Mouse (Mus musculus) embryonic stem cell, embryonic (primary cell): Measurements from ENCODE around the gene Inka1.

Experiments used
- CTCF ChIA-PET, 4 experiments: fragments of 300-600 bp in 2 of 4; fragments of 350-600 bp in 2 of 4; sonication (Branson Sonifier 250); formaldehyde crosslinking; loops; one replicate each; lab custom pipeline; 2022; ENCODE audit warnings: inconsistent platforms in 2 of 4; lab: Charles Lee
- POLR2A ChIA-PET, 4 experiments: fragments of 300-600 bp in 2 of 4; fragments of 350-600 bp in 2 of 4; sonication (Branson Sonifier 250); formaldehyde crosslinking; loops; one replicate each; lab custom pipeline; 2022; ENCODE audit warnings: antibody characterized with exemption in 4 of 4, inconsistent platforms in 1 of 4; lab: Charles Lee

Inka1 gene

GRCm38 (mm10) chr9:107974491-107975171 is 11.0 kb downstream of the Inka1 start:
- POLR2A ChIA-PET, result interaction anchor here in 3 of 4 experiments (0.7 to 2.5 kb wide), 8 partner anchors 10 to 103 kb away, joined by 3 to 18 read pairs (median 4); partner anchors contain the start of genes Inka1 (in 2 of the 3) and Ip6k1 (in 1 of the 3)
- CTCF ChIA-PET, result interaction anchor here in 2 of 4 experiments (0.6 to 1.5 kb wide), 3 partner anchors 11 to 330 kb away, joined by 3 to 6 read pairs (median 3); partner anchors contain the start of gene Inka1 (in 1 of the 2)

GRCm38 (mm10) chr9:107971690-107972541 is 13.8 kb downstream of the Inka1 start:
- ChIA-PET CTCF (interaction anchor here (0.5 to 4.2 kb wide), 25 partner anchors 8 to 262 kb away, joined by 3 to 27 read pairs (median 4); partner anchors contain the start of genes Amigo3 (in 2 of the 4) and Inka1 (in 1 of the 4)), POLR2A (interaction anchor here (0.5 to 4.9 kb wide), 41 partner anchors 8 to 169 kb away, joined by 3 to 38 read pairs (median 5); partner anchors contain the start of genes Amigo3 (in 3 of the 4), Inka1 (in 3 of the 4), Ip6k1 (in 3 of the 4) and Gm20661 (in 2 of the 4))

- POLR2A ChIA-PET, result interaction anchor here in 3 of 4 experiments (0.8 to 4.9 kb wide), 16 partner anchors 9 to 114 kb away, joined by 3 to 38 read pairs (median 7); partner anchors contain the start of genes Inka1 (in 3 of the 3), Ip6k1 (in 2 of the 3), Cdhr4 (in 1 of the 3) and Gm20661 (in 1 of the 3)
Observed at GRCm38 (mm10) chr9:107970311-107970710, 15.4 kb downstream of the Inka1 start.

GRCm38 (mm10) chr9:107968531-107968930 is 17.1 kb downstream of the Inka1 start:
- ChIA-PET CTCF (interaction anchor here in 2 of 4 experiments (0.6 to 1.1 kb wide), 2 partner anchors 14 to 99 kb away, joined by 3 to 4 read pairs; partner anchors contain the start of gene Gm20661 (in 1 of the 2)), POLR2A (interaction anchor here in 2 of 4 experiments (1.0 to 2.1 kb wide), 5 partner anchors 13 to 38 kb away, joined by 3 to 9 read pairs (median 6); partner anchors contain the start of genes Ip6k1 (in 2 of the 2) and Inka1 (in 1 of the 2))

More at GRCm38 (mm10) chr9:107970311-107970710, 15.4 kb downstream of the Inka1 start:
- CTCF ChIA-PET, result interaction anchor here in 3 of 4 experiments (0.6 to 4.2 kb wide), 7 partner anchors 9 to 411 kb away, joined by 3 to 27 read pairs (median 6); partner anchors contain the start of genes Amigo3 (in 1 of the 3) and Inka1 (in 1 of the 3)

GRCm38 (mm10) chr9:107967437-107967836 is 18.2 kb downstream of the Inka1 start:
- ChIA-PET CTCF (interaction anchor here in 3 of 4 experiments (0.8 to 1.1 kb wide), 3 partner anchors 18 to 100 kb away, joined by 3 to 4 read pairs (median 3); partner anchors contain the start of gene Inka1 (in 1 of the 3)), POLR2A (interaction anchor here in 2 of 4 experiments (0.8 to 2.1 kb wide), 5 partner anchors 10 to 86 kb away, joined by 3 to 9 read pairs (median 6); partner anchors contain the start of genes Ip6k1 (in 2 of the 2) and Amigo3 (in 1 of the 2))

- ChIA-PET CTCF (interaction anchor here in 3 of 4 experiments (0.9 to 1.3 kb wide), 3 partner anchors 19 to 44 kb away, joined by 3 read pairs; partner anchors contain the start of gene Inka1 (in 2 of the 3)), POLR2A (interaction anchor here in 2 of 4 experiments (0.8 to 2.1 kb wide), 6 partner anchors 9 to 87 kb away, joined by 3 to 6 read pairs (median 3); partner anchors contain the start of genes Amigo3 (in 1 of the 2) and Ip6k1 (in 1 of the 2))
Observed at GRCm38 (mm10) chr9:107966676-107967075, 19.0 kb downstream of the Inka1 start.

GRCm38 (mm10) chr9:107964681-107965080 is 21.0 kb downstream of the Inka1 start:
- ChIA-PET POLR2A (interaction anchor here in 3 of 4 experiments (0.6 to 4.7 kb wide), 11 partner anchors 13 to 131 kb away, joined by 3 to 46 read pairs (median 4); partner anchors contain the start of genes Inka1 (in 3 of the 3), Amigo3 (in 2 of the 3), Gmppb (in 1 of the 3) and Traip (in 1 of the 3)), CTCF (interaction anchor here in 3 of 4 experiments (1.2 to 5.3 kb wide), 9 partner anchors 21 to 246 kb away, joined by 4 to 88 read pairs (median 7); partner anchors contain the start of genes Inka1 (in 1 of the 3) and Mst1r (in 1 of the 3))

- POLR2A ChIA-PET, result interaction anchor here in 3 of 4 experiments (0.6 to 5.6 kb wide), 21 partner anchors 8 to 681 kb away, joined by 3 to 46 read pairs (median 4); partner anchors contain the start of genes Amigo3 (in 2 of the 3), Inka1 (in 2 of the 3), Traip (in 2 of the 3) and Gm20661 (in 1 of the 3)
- CTCF ChIA-PET, result interaction anchor here (0.5 to 5.3 kb wide), 50 partner anchors 8 to 1149 kb away, joined by 3 to 88 read pairs (median 4); partner anchors contain the start of genes Inka1 (in 4 of the 4), Amigo3 (in 2 of the 4), Cdhr4 (in 1 of the 4) and Gm20661 (in 1 of the 4)
Observed at GRCm38 (mm10) chr9:107963700-107964099, 22.0 kb downstream of the Inka1 start.

GRCm38 (mm10) chr9:107962916-107963315 is 22.8 kb downstream of the Inka1 start:
- CTCF ChIA-PET, result interaction anchor here (0.6 to 5.3 kb wide), 18 partner anchors 9 to 166 kb away, joined by 3 to 88 read pairs (median 7); partner anchors contain the start of genes Amigo3 (in 1 of the 4), Inka1 (in 1 of the 4) and Mst1r (in 1 of the 4)
- POLR2A ChIA-PET, result interaction anchor here (0.6 to 5.6 kb wide), 20 partner anchors 9 to 117 kb away, joined by 3 to 46 read pairs (median 6); partner anchors contain the start of genes Amigo3 (in 2 of the 4), Inka1 (in 2 of the 4), Ip6k1 (in 2 of the 4) and Mst1r (in 1 of the 4)

GRCm38 (mm10) chr9:107961881-107962280 is 23.8 kb downstream of the Inka1 start:
- CTCF ChIA-PET, result interaction anchor here (0.5 to 5.3 kb wide), 79 partner anchors 8 to 1072 kb away, joined by 3 to 88 read pairs (median 4); partner anchors contain the start of genes Amigo3 (in 3 of the 4), Mst1r (in 3 of the 4), Traip (in 3 of the 4) and Gm20661 (in 2 of the 4)

GRCm38 (mm10) chr9:107961351-107961762 is 24.3 kb downstream of the Inka1 start:
- POLR2A ChIA-PET, result interaction anchor here in 3 of 4 experiments (0.6 to 5.6 kb wide), 56 partner anchors 10 to 384 kb away, joined by 3 to 46 read pairs (median 4); partner anchors contain the start of genes Inka1 (in 3 of the 3), Ip6k1 (in 3 of the 3), Amigo3 (in 2 of the 3) and Camkv (in 2 of the 3)
- CTCF ChIA-PET, result interaction anchor here (0.5 to 5.3 kb wide), 79 partner anchors 9 to 1072 kb away, joined by 3 to 88 read pairs (median 4); partner anchors contain the start of genes Amigo3 (in 3 of the 4), Inka1 (in 3 of the 4), Mst1r (in 3 of the 4) and Traip (in 3 of the 4)

More at GRCm38 (mm10) chr9:107961881-107962280, 23.8 kb downstream of the Inka1 start:
- POLR2A ChIA-PET, result interaction anchor here in 3 of 4 experiments (0.6 to 5.6 kb wide), 56 partner anchors 10 to 384 kb away, joined by 3 to 46 read pairs (median 4); partner anchors contain the start of genes Amigo3 (in 3 of the 3), Inka1 (in 3 of the 3), Ip6k1 (in 3 of the 3) and Cdhr4 (in 2 of the 3)

- POLR2A ChIA-PET, result interaction anchor here in 3 of 4 experiments (0.5 to 5.6 kb wide), 48 partner anchors 9 to 495 kb away, joined by 3 to 46 read pairs (median 4); partner anchors contain the start of genes Inka1 (in 3 of the 3), Ip6k1 (in 3 of the 3), Amigo3 (in 2 of the 3) and Camkv (in 2 of the 3)
- CTCF ChIA-PET, result interaction anchor here (0.8 to 5.3 kb wide), 60 partner anchors 9 to 323 kb away, joined by 3 to 88 read pairs (median 5); partner anchors contain the start of genes Inka1 (in 3 of the 4), Traip (in 3 of the 4), Amigo3 (in 2 of the 4) and Gm20661 (in 2 of the 4)
Observed at GRCm38 (mm10) chr9:107960928-107961327, 24.8 kb downstream of the Inka1 start.

- POLR2A ChIA-PET, result interaction anchor here in 2 of 4 experiments (1.0 to 5.6 kb wide), 8 partner anchors 8 to 94 kb away, joined by 3 to 46 read pairs (median 27); partner anchors contain the start of genes Amigo3 (in 1 of the 2), Mst1r (in 1 of the 2) and Traip (in 1 of the 2)
- CTCF ChIA-PET, result interaction anchor here in 3 of 4 experiments (2.5 to 5.3 kb wide), 6 partner anchors 11 to 96 kb away, joined by 10 to 57 read pairs (median 16); partner anchors contain the start of gene Amigo3 (in 1 of the 3)
Observed at GRCm38 (mm10) chr9:107959896-107960295, 25.8 kb downstream of the Inka1 start.

- ChIA-PET POLR2A (interaction anchor here (0.6 to 2.6 kb wide), 19 partner anchors 10 to 201 kb away, joined by 3 to 10 read pairs (median 4); partner anchors contain the start of genes Ip6k1 (in 2 of the 4), Gm20661 (in 1 of the 4), Gmppb (in 1 of the 4) and Inka1 (in 1 of the 4)), CTCF (interaction anchor here in 3 of 4 experiments (0.7 to 1.5 kb wide), 5 partner anchors 15 to 56 kb away, joined by 3 to 6 read pairs (median 4); partner anchors contain the start of gene Inka1 (in 1 of the 3))
Observed at GRCm38 (mm10) chr9:107957141-107957540, 28.5 kb downstream of the Inka1 start.
